Mouse (Mus musculus) lung, embryonic 16.5 days (tissue): Measurements from ENCODE around the gene C530008M17Rik. TPM values are rescaled to one million over a fixed set of nuclear protein-coding genes. Genes with fewer than 3 reads are reported as not detected.
"Not testable (repeated sequence)": the region's sequence is repeated elsewhere in the genome, so short reads cannot be mapped to it uniquely, and the experiment has no call there.

Source experiments
- ATAC-seq: fragments of 200-750 bp; cut with Nextera tagmentation; 2 replicates; pipeline ENCODE4 v1.8.0; 2017; ENCODE audit warnings: low read depth, mild to moderate bottlenecking, moderate library complexity
- H3K27ac ChIP-seq: fragments of 300-500 bp; sonication (generic); 2 replicates; pipeline ENCODE4 v1.5.1; 2014; ENCODE audit warnings: mild to moderate bottlenecking, control low read depth, low read length
- H3K27me3 ChIP-seq: fragments of 300-500 bp; sonication (generic); 2 replicates; pipeline ENCODE4 v1.6.1; 2014; ENCODE audit warnings: low read depth, low read length, mixed read lengths; ENCODE audit not compliant: control insufficient read depth, insufficient read depth
- H3K36me3 ChIP-seq: fragments of 300-500 bp; sonication (generic); 2 replicates; pipeline ENCODE4 v1.6.1; 2014; ENCODE audit warnings: low read length; ENCODE audit not compliant: control insufficient read depth, insufficient read depth
- H3K4me1 ChIP-seq: fragments of 300-500 bp; sonication (generic); replicated peaks from 2 replicates; pipeline ENCODE4 v1.6.1; 2014; ENCODE audit warnings: low read length, mixed read lengths; ENCODE audit not compliant: control insufficient read depth, insufficient read depth
- H3K4me2 ChIP-seq: fragments of 300-500 bp; sonication (generic); 2 replicates; pipeline ENCODE4 v1.6.1; 2014; ENCODE audit warnings: low read depth, low read length, control low read depth
- H3K4me3 ChIP-seq: fragments of 300-500 bp; sonication (generic); 2 replicates; pipeline ENCODE4 v1.5.1; 2014; ENCODE audit warnings: mild to moderate bottlenecking, low read length, control low read depth
- H3K9ac ChIP-seq: fragments of 300-500 bp; sonication (generic); 2 replicates; pipeline ENCODE4 v1.6.1; 2014; ENCODE audit warnings: low read length, control low read depth
- H3K9me3 ChIP-seq: fragments of 300-500 bp; sonication (generic); 2 replicates; pipeline ENCODE4 v1.6.1; 2016; ENCODE audit warnings: low read length; ENCODE audit not compliant: control insufficient read depth
- WGBS: fragments of 180-500 bp; shearing (Covaris S2); extraction: QIAGEN DNeasy Blood & Tissue Kit; methylation state at CpG from one replicate; pipeline ENCODE4 v1.1.7; 2014; 5-methylcytosine and 5-hydroxymethylcytosine counted together
- polyA plus RNA-seq: library from polyadenylated mRNA; unstranded; fragments of >200 nt; fragmentation: Nextera tagmentation; extraction: Ambion mirVana; gene quantifications from 2 replicates; pipeline ENCODE4 v1.2.1, GENCODE M21; 2015

The C530008M17Rik gene
- polyA plus RNA-seq, 1 experiment from 2014 or later = 9.5 TPM

- Histone ChIP-seq H3K27ac (no peak overlapping the region), H3K4me1 (no peaks in the 10 kb centered on the region; the same call in 1 of the 2 replicates), H3K4me2 (no peak overlapping the region), H3K27me3 (no peaks in the 10 kb centered on the region), H3K9me3 (no peaks in the 10 kb centered on the region), H3K36me3 (peaks cover 14% of the 10 kb centered on the region), H3K4me3 (no peak overlapping the region), H3K9ac (no peak overlapping the region)
- WGBS = 84% methylated on average over 3 of the region's 3 CpGs
- ATAC-seq = no peak
Measured at GRCm38 (mm10) chr5:76910807-76911206, 254.5 kb downstream of the C530008M17Rik start.

- 89% methylated on average over 5 of the region's 5 CpGs for WGBS
- H3K27ac ChIP-seq, H3K9ac ChIP-seq, H3K4me2 ChIP-seq, H3K9me3 ChIP-seq, H3K27me3 ChIP-seq, H3K4me1 ChIP-seq, ATAC-seq, H3K4me3 ChIP-seq: not testable (repeated sequence)
- H3K36me3 ChIP-seq = peaks cover 17% of the 10 kb centered on the region
Measured at GRCm38 (mm10) chr5:76912522-76912921, 256.2 kb downstream of the C530008M17Rik start.

GRCm38 (mm10) chr5:76922833-76923232 is 266.5 kb downstream of the C530008M17Rik start:
- H3K36me3 ChIP-seq = peaks cover 41% of the 10 kb centered on the region
- H3K4me3 ChIP-seq = no peak overlapping the region
- no peak overlapping the region for H3K9ac ChIP-seq
- H3K27me3 ChIP-seq = no peaks in the 10 kb centered on the region
- WGBS = 85% methylated on average over 4 of the region's 4 CpGs
- H3K4me2 ChIP-seq = no peak overlapping the region
- ATAC-seq = no peak
- H3K27ac ChIP-seq = no peak overlapping the region
- H3K9me3 ChIP-seq = no peaks in the 10 kb centered on the region; the same call in 1 of the 2 replicates
- peaks cover 6% of the 10 kb centered on the region for H3K4me1 ChIP-seq

Other genes starting within 250 kb of the C530008M17Rik start
- not detected in 2 replicates for gene Gm7271, start 172.5 kb upstream of the C530008M17Rik start, polyA plus RNA-seq
- 33.1 and 34.3 TPM in 2 replicates for gene Exoc1, start 127.2 kb upstream of the C530008M17Rik start, polyA plus RNA-seq
- 8.0 and 8.6 TPM in 2 replicates for gene Cep135, start 67.8 kb upstream of the C530008M17Rik start, polyA plus RNA-seq
- 18.6 and 21.9 TPM in 2 replicates for gene Aasdh, start 249.0 kb downstream of the C530008M17Rik start, polyA plus RNA-seq